Mouse (Mus musculus) forebrain, embryonic 15.5 days (tissue): ENCODE results near the gene Runx2. TPM values are rescaled to one million over a fixed set of nuclear protein-coding genes. Genes with fewer than 3 reads are reported as not detected.

Experiments used
- ATAC-seq: fragments of 200-750 bp; cut with Nextera tagmentation; replicated peaks from 2 replicates; pipeline ENCODE4 v1.8.0; 2017; ENCODE audit warnings: mild to moderate bottlenecking, moderate TSS enrichment, moderate library complexity
- H3K27ac ChIP-seq: fragments of 300-500 bp; sonication (generic); replicated peaks from 2 replicates; pipeline ENCODE4 v1.5.1; 2015; ENCODE audit warnings: mild to moderate bottlenecking, inconsistent platforms
- H3K27me3 ChIP-seq: fragments of 300-500 bp; sonication (generic); 2 replicates; pipeline ENCODE4 v1.6.1; 2015; ENCODE audit warnings: inconsistent platforms
- H3K36me3 ChIP-seq: fragments of 300-500 bp; sonication (generic); 2 replicates; pipeline ENCODE4 v1.6.1; 2015; ENCODE audit warnings: mild to moderate bottlenecking, inconsistent platforms
- H3K4me1 ChIP-seq: fragments of 300-500 bp; sonication (generic); 2 replicates; pipeline ENCODE4 v1.6.1; 2015; ENCODE audit warnings: inconsistent platforms
- H3K4me2 ChIP-seq: fragments of 300-500 bp; sonication (generic); replicated peaks from 2 replicates; pipeline ENCODE4 v1.6.1; 2015; ENCODE audit warnings: mild to moderate bottlenecking, inconsistent platforms
- H3K4me3 ChIP-seq: fragments of 300-500 bp; sonication (generic); 2 replicates; pipeline ENCODE4 v1.5.1; 2015; ENCODE audit warnings: mild to moderate bottlenecking, inconsistent platforms
- H3K9ac ChIP-seq: fragments of 300-500 bp; sonication (generic); replicated peaks from 2 replicates; pipeline ENCODE4 v1.6.1; 2015; ENCODE audit warnings: mild to moderate bottlenecking, inconsistent platforms
- H3K9me3 ChIP-seq: fragments of 300-500 bp; sonication (generic); 2 replicates; pipeline ENCODE4 v1.6.1; 2016; ENCODE audit warnings: inconsistent platforms
- WGBS: fragments of 180-500 bp; shearing (Covaris S2); methylation state at CpG from one replicate; pipeline ENCODE4 v1.1.7; 2015; ENCODE audit warnings: mixed read lengths; 5-methylcytosine and 5-hydroxymethylcytosine counted together
- polyA plus RNA-seq: library from polyadenylated mRNA; unstranded; fragments of >200 nt; fragmentation: Nextera tagmentation; extraction: Ambion mirVana; gene quantifications from 2 replicates; pipeline ENCODE4 v1.2.1, GENCODE M21; 2015

Runx2 gene
- polyA plus RNA-seq, 1 experiment from 2014 or later: 0.31 TPM

- Histone ChIP-seq H3K4me3 (no peak overlapping the region), H3K9ac (no peak overlapping the region), H3K36me3 (no peaks in the 10 kb centered on the region), H3K9me3 (no peaks in the 10 kb centered on the region), H3K4me1 (peaks cover 19% of the 10 kb centered on the region), H3K4me2 (no peak overlapping the region), H3K27ac (no peak overlapping the region), H3K27me3 (no peaks in the 10 kb centered on the region)
- 0 out of 2 replicates have a peak, but pooled peaks have one; percentile 60 for ATAC-seq
- 63% methylated on average over 16 of the region's 16 CpGs for WGBS
Measured at GRCm38 (mm10) chr17:44671946-44672692, 142.5 kb downstream of the Runx2 start.

GRCm38 (mm10) chr17:44669985-44670384 lies 144.6 kb downstream of the Runx2 start:
- Histone ChIP-seq H3K27ac (no peak overlapping the region), H3K36me3 (no peaks in the 10 kb centered on the region), H3K4me2 (peak overlapping the region; percentile 32), H3K27me3 (no peaks in the 10 kb centered on the region), H3K9ac (no peak overlapping the region), H3K9me3 (no peaks in the 10 kb centered on the region), H3K4me1 (peaks cover 19% of the 10 kb centered on the region), H3K4me3 (peak overlapping the region; percentile 19; the same call in 1 of the 2 replicates)
- 0 out of 2 replicates have a peak, but pooled peaks have one; percentile 48 for ATAC-seq
- WGBS: 6% methylated on average over 11 of the region's 11 CpGs

- Histone ChIP-seq H3K9me3 (no peaks in the 10 kb centered on the region), H3K4me3 (no peak overlapping the region), H3K27me3 (no peaks in the 10 kb centered on the region), H3K4me2 (no peak overlapping the region), H3K4me1 (peaks cover 14% of the 10 kb centered on the region), H3K27ac (no peak overlapping the region), H3K36me3 (no peaks in the 10 kb centered on the region), H3K9ac (no peak overlapping the region)
- 91% methylated on average over 5 of the region's 5 CpGs for WGBS
- ATAC-seq: no peak
Measured at GRCm38 (mm10) chr17:44667346-44667745, 147.3 kb downstream of the Runx2 start.

- Histone ChIP-seq H3K9me3 (no peaks in the 10 kb centered on the region), H3K4me1 (no peaks in the 10 kb centered on the region), H3K4me2 (no peak overlapping the region), H3K36me3 (no peaks in the 10 kb centered on the region), H3K4me3 (no peak overlapping the region), H3K27me3 (0 out of 2 replicates have a peak, but pooled peaks cover 3% of the 10 kb centered on the region), H3K9ac (no peak overlapping the region), H3K27ac (no peak overlapping the region)
- 84% methylated on average over 7 of the region's 7 CpGs for WGBS
- ATAC-seq: no peak
Measured at GRCm38 (mm10) chr17:44663872-44664271, 150.7 kb downstream of the Runx2 start.

GRCm38 (mm10) chr17:44663208-44663607 lies 151.4 kb downstream of the Runx2 start:
- no peak overlapping the region for H3K27ac ChIP-seq
- no peaks in the 10 kb centered on the region for H3K36me3 ChIP-seq
- 89% methylated on average over 1 of the region's 1 CpGs for WGBS
- no peak overlapping the region for H3K4me3 ChIP-seq
- no peak for ATAC-seq
- no peak overlapping the region for H3K4me2 ChIP-seq
- no peak overlapping the region for H3K9ac ChIP-seq
- H3K27me3 ChIP-seq: 0 out of 2 replicates have a peak, but pooled peaks cover 3% of the 10 kb centered on the region
- no peaks in the 10 kb centered on the region for H3K4me1 ChIP-seq
- no peaks in the 10 kb centered on the region for H3K9me3 ChIP-seq

- Histone ChIP-seq H3K9ac (no peak overlapping the region), H3K9me3 (no peaks in the 10 kb centered on the region), H3K27me3 (0 out of 2 replicates have a peak, but pooled peaks cover 3% of the 10 kb centered on the region), H3K4me2 (no peak overlapping the region), H3K36me3 (no peaks in the 10 kb centered on the region), H3K27ac (no peak overlapping the region), H3K4me1 (no peaks in the 10 kb centered on the region), H3K4me3 (no peak overlapping the region)
- no peak for ATAC-seq
- WGBS: 88% methylated on average over 6 of the region's 6 CpGs
Measured at GRCm38 (mm10) chr17:44662080-44662706, 152.4 kb downstream of the Runx2 start.

- Histone ChIP-seq H3K9me3 (no peaks in the 10 kb centered on the region), H3K27me3 (0 out of 2 replicates have a peak, but pooled peaks cover 3% of the 10 kb centered on the region), H3K4me2 (no peak overlapping the region), H3K4me3 (no peak overlapping the region), H3K27ac (no peak overlapping the region), H3K36me3 (no peaks in the 10 kb centered on the region), H3K9ac (no peak overlapping the region), H3K4me1 (no peaks in the 10 kb centered on the region)
- ATAC-seq: no peak
- WGBS: 82% methylated on average over 7 of the region's 7 CpGs
Measured at GRCm38 (mm10) chr17:44660121-44660806, 154.3 kb downstream of the Runx2 start.

- H3K36me3 ChIP-seq: no peaks in the 10 kb centered on the region
- H3K9ac ChIP-seq: no peak overlapping the region
- H3K4me2 ChIP-seq: no peak overlapping the region
- H3K4me1 ChIP-seq: no peaks in the 10 kb centered on the region
- H3K4me3 ChIP-seq: no peak overlapping the region
- H3K27ac ChIP-seq: no peak overlapping the region
- WGBS: 92% methylated on average over 4 of the region's 4 CpGs
- no peaks in the 10 kb centered on the region for H3K27me3 ChIP-seq
- ATAC-seq: no peak
- no peaks in the 10 kb centered on the region for H3K9me3 ChIP-seq
Measured at GRCm38 (mm10) chr17:44654503-44654902, 160.1 kb downstream of the Runx2 start.

GRCm38 (mm10) chr17:44653081-44653480 lies 161.5 kb downstream of the Runx2 start:
- Histone ChIP-seq H3K27ac (no peak overlapping the region), H3K9me3 (no peaks in the 10 kb centered on the region), H3K27me3 (no peaks in the 10 kb centered on the region), H3K4me2 (no peak overlapping the region), H3K36me3 (no peaks in the 10 kb centered on the region), H3K4me3 (no peak overlapping the region), H3K4me1 (no peaks in the 10 kb centered on the region), H3K9ac (no peak overlapping the region)
- 88% methylated on average over 3 of the region's 3 CpGs for WGBS
- no peak for ATAC-seq

GRCm38 (mm10) chr17:44652054-44652453 lies 162.5 kb downstream of the Runx2 start:
- H3K4me3 ChIP-seq: no peak overlapping the region
- no peaks in the 10 kb centered on the region for H3K36me3 ChIP-seq
- H3K4me1 ChIP-seq: no peaks in the 10 kb centered on the region
- H3K27ac ChIP-seq: no peak overlapping the region
- H3K9ac ChIP-seq: no peak overlapping the region
- no peaks in the 10 kb centered on the region for H3K27me3 ChIP-seq
- H3K4me2 ChIP-seq: no peak overlapping the region
- H3K9me3 ChIP-seq: no peaks in the 10 kb centered on the region
- ATAC-seq: no peak
- 56% methylated on average over 7 of the region's 7 CpGs for WGBS

- H3K36me3 ChIP-seq: no peaks in the 10 kb centered on the region
- no peaks in the 10 kb centered on the region for H3K27me3 ChIP-seq
- no peak overlapping the region for H3K4me2 ChIP-seq
- WGBS: 82% methylated on average over 8 of the region's 8 CpGs
- no peak overlapping the region for H3K4me3 ChIP-seq
- H3K27ac ChIP-seq: no peak overlapping the region
- H3K4me1 ChIP-seq: no peaks in the 10 kb centered on the region
- ATAC-seq: no peak
- no peak overlapping the region for H3K9ac ChIP-seq
- H3K9me3 ChIP-seq: no peaks in the 10 kb centered on the region
Measured at GRCm38 (mm10) chr17:44651613-44652012, 163.0 kb downstream of the Runx2 start.

GRCm38 (mm10) chr17:44650431-44650830 lies 164.2 kb downstream of the Runx2 start:
- H3K4me1 ChIP-seq: no peaks in the 10 kb centered on the region
- ATAC-seq: no peak
- no peak overlapping the region for H3K4me2 ChIP-seq
- H3K4me3 ChIP-seq: no peak overlapping the region
- WGBS: 89% methylated on average over 2 of the region's 2 CpGs
- H3K27me3 ChIP-seq: no peaks in the 10 kb centered on the region
- H3K36me3 ChIP-seq: no peaks in the 10 kb centered on the region
- H3K27ac ChIP-seq: no peak overlapping the region
- H3K9ac ChIP-seq: no peak overlapping the region
- no peaks in the 10 kb centered on the region for H3K9me3 ChIP-seq
